Mouse (Mus musculus) skeletal muscle tissue, adult 2 months (tissue): ENCODE results near the gene Celf5.
A peak's percentile ranks its signal among the peaks of the same experiment; 100 is the strongest.
"Not testable (repeated sequence)": the region's sequence is repeated elsewhere in the genome, so short reads cannot be mapped to it uniquely, and the experiment has no call there.

Experiments used
- DNase-seq: peaks from one replicate; pipeline ENCODE4 v3.0.0-alpha.2; 2012; ENCODE audit warnings: low read depth, low spot score

Celf5 gene

GRCm38 (mm10) chr10:81454106-81454505 is 28.4 kb downstream of the Celf5 start:
- no peak for DNase-seq

GRCm38 (mm10) chr10:81452947-81453288 is 29.6 kb downstream of the Celf5 start:
- no peak for DNase-seq

GRCm38 (mm10) chr10:81452237-81452946 is 30.1 kb downstream of the Celf5 start:
- DNase-seq = no peak

- DNase-seq = no peak
Observed at GRCm38 (mm10) chr10:81451365-81451745, 31.2 kb downstream of the Celf5 start.

- DNase-seq = no peak
Observed at GRCm38 (mm10) chr10:81450641-81451364, 31.7 kb downstream of the Celf5 start.

- DNase-seq = peak; percentile 87
Observed at GRCm38 (mm10) chr10:81450140-81450539, 32.4 kb downstream of the Celf5 start.

GRCm38 (mm10) chr10:81445516-81445915 is 37.0 kb downstream of the Celf5 start:
- not testable (repeated sequence) for DNase-seq

GRCm38 (mm10) chr10:81441019-81441418 is 41.5 kb downstream of the Celf5 start:
- no peak for DNase-seq

- DNase-seq = peak; percentile 92
Observed at GRCm38 (mm10) chr10:81435436-81435835, 47.1 kb downstream of the Celf5 start.

GRCm38 (mm10) chr10:81434361-81435263 is 47.9 kb downstream of the Celf5 start:
- peak; percentile 20 for DNase-seq

- DNase-seq = peak; percentile 81
Observed at GRCm38 (mm10) chr10:81433541-81434289, 48.8 kb downstream of the Celf5 start.

- DNase-seq = peak; percentile 97
Observed at GRCm38 (mm10) chr10:81432868-81433262, 49.6 kb downstream of the Celf5 start.

GRCm38 (mm10) chr10:81432169-81432867 is 50.2 kb downstream of the Celf5 start:
- no peak for DNase-seq

GRCm38 (mm10) chr10:81431526-81432168 is 50.9 kb downstream of the Celf5 start:
- peak; percentile 36 for DNase-seq

GRCm38 (mm10) chr10:81430831-81431525 is 51.5 kb downstream of the Celf5 start:
- DNase-seq = peak; percentile 65

- peak; percentile 89 for DNase-seq
Observed at GRCm38 (mm10) chr10:81430141-81430830, 52.2 kb downstream of the Celf5 start.

- DNase-seq = peak; percentile 89
Observed at GRCm38 (mm10) chr10:81429605-81430061, 52.9 kb downstream of the Celf5 start.

- DNase-seq = no peak
Observed at GRCm38 (mm10) chr10:81429092-81429491, 53.4 kb downstream of the Celf5 start.

GRCm38 (mm10) chr10:81428507-81428870 is 54.0 kb downstream of the Celf5 start:
- DNase-seq = peak; percentile 10
